Mouse (Mus musculus) kidney, postnatal 0 days (tissue): ENCODE measurements around the gene Irf2bp1. TPM values are rescaled to one million over a fixed set of nuclear protein-coding genes. Genes with fewer than 3 reads are reported as not detected.

Source experiments
- ATAC-seq: fragments of 200-750 bp; cut with Nextera tagmentation; replicated peaks from 2 replicates; pipeline ENCODE4 v1.8.0; 2017; ENCODE audit warnings: low read depth, moderate number of reproducible peaks, moderate TSS enrichment, moderate library complexity; ENCODE audit not compliant: low FRiP score
- DNase-seq: peaks from one replicate; pipeline ENCODE4 v3.0.0-alpha.2; 2016; ENCODE audit warnings: low spot score
- H3K27ac ChIP-seq: fragments of 300-500 bp; sonication (generic); 2 replicates; pipeline ENCODE4 v1.5.1; 2014; ENCODE audit warnings: mild to moderate bottlenecking
- H3K27me3 ChIP-seq: fragments of 300-500 bp; sonication (generic); 2 replicates; pipeline ENCODE4 v1.6.1; 2014; ENCODE audit warnings: low read length, mixed read lengths; ENCODE audit not compliant: insufficient read depth
- H3K36me3 ChIP-seq: fragments of 300-500 bp; sonication (generic); 2 replicates; pipeline ENCODE4 v1.6.1; 2014; ENCODE audit warnings: low read length, mixed read lengths; ENCODE audit not compliant: insufficient read depth
- H3K4me1 ChIP-seq: fragments of 300-500 bp; sonication (generic); replicated peaks from 2 replicates; pipeline ENCODE4 v1.6.1; 2014; ENCODE audit warnings: antibody characterized with exemption, low read length, mixed read lengths; ENCODE audit not compliant: insufficient read depth
- H3K4me2 ChIP-seq: fragments of 300-500 bp; sonication (generic); 2 replicates; pipeline ENCODE4 v1.6.1; 2014; ENCODE audit warnings: mild to moderate bottlenecking, low read length, moderate library complexity, mixed read lengths
- H3K4me3 ChIP-seq: fragments of 300-500 bp; sonication (generic); replicated peaks from 2 replicates; pipeline ENCODE4 v1.5.1; 2014; ENCODE audit warnings: low read depth, low read length
- H3K9ac ChIP-seq: fragments of 300-500 bp; sonication (generic); 2 replicates; pipeline ENCODE4 v1.6.1; 2014; ENCODE audit warnings: low read depth, low read length
- H3K9me3 ChIP-seq: fragments of 300-500 bp; sonication (generic); replicated peaks from 2 replicates; pipeline ENCODE4 v1.6.1; 2016; ENCODE audit warnings: low read length, inconsistent platforms, mixed read lengths
- CTCF ChIP-seq: IDR thresholded peaks from 2 replicates; pipeline ENCODE4 v1.5.1; 2016; ENCODE audit warnings: antibody characterized with exemption, low read depth, mild to moderate bottlenecking, moderate library complexity
- WGBS: fragments of 180-500 bp; shearing (Covaris S2); extraction: QIAGEN DNeasy Blood & Tissue Kit; methylation state at CpG from one replicate; pipeline ENCODE4 v1.1.7; 2014; 5-methylcytosine and 5-hydroxymethylcytosine counted together
- polyA plus RNA-seq: library from polyadenylated mRNA; unstranded; fragments of >200 nt; fragmentation: Nextera tagmentation; extraction: Ambion mirVana; gene quantifications from 2 replicates; pipeline ENCODE4 v1.2.1, GENCODE M21; 2015

Gene Irf2bp1
- polyA plus RNA-seq, 1 experiment from 2014 or later: 17.3 TPM

DNA sequence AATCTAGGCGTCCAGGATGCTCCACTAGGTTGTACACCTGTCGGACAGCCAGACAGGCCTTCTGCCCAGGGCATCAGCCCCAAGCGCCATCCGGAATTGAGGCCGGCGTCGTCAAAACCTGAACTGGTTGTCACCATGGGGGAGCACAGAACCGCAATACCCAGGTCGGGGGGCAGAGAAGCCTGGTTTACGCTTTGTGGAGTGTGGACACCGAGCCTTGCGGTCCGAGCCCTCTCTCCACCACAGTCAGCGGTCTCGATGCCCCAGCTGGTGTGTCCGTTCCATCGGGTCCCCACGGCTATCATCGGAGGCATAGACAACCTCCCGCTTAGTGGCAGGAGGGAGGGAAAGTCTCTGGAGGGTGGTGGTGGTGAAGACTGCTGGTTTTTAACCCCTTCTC, 41.0 kb upstream of the Irf2bp1 start:
- H3K4me2 ChIP-seq: peak overlapping the region; percentile 43
- H3K27ac ChIP-seq: no peak overlapping the region
- TF ChIP-seq CTCF: no peak
- no peak overlapping the region for H3K9ac ChIP-seq
- ATAC-seq (no peak), DNase-seq (no peak)
- H3K36me3 ChIP-seq: no peaks in the 10 kb centered on the region
- H3K4me1 ChIP-seq: peaks cover 6% of the 10 kb centered on the region; the same call in 1 of the 2 replicates
- peaks cover 34% of the 10 kb centered on the region for H3K27me3 ChIP-seq
- no peaks in the 10 kb centered on the region for H3K9me3 ChIP-seq
- WGBS: 5% methylated on average over 20 of the region's 20 CpGs
- H3K4me3 ChIP-seq: 0 out of 2 replicates have a peak overlapping the region, but pooled peaks have one; percentile 2

- ATAC-seq: no peak
- TF ChIP-seq CTCF: no peak
Observed at GRCm38 (mm10) chr7:18963294-18963843, 40.5 kb upstream of the Irf2bp1 start.

DNA sequence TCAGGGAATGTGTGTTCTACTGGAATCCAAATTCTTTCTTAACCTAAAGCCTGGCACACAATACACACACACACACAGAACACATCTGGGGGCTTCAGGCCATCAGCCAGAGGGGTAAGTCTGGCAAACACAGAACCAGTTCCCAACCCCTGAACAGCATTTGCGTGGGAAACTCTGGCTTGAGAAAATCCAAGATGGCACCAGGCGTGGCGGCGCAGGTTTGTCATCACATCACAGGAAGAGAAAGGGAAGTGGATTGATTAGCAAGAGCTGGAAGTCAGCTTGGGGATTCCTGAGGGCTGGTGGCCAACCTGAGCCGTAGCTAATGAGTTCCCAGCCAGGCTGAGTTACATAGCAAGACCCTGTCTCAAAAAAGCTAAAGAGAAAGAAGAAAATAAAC, 38.5 kb upstream of the Irf2bp1 start:
- WGBS: 82% methylated on average over 5 of the region's 5 CpGs
- no peaks in the 10 kb centered on the region for H3K4me1 ChIP-seq
- peaks cover 25% of the 10 kb centered on the region for H3K27me3 ChIP-seq
- ATAC-seq (no peak), DNase-seq (no peak)
- no peaks in the 10 kb centered on the region for H3K36me3 ChIP-seq
- TF ChIP-seq CTCF: no peak
- no peak overlapping the region for H3K4me3 ChIP-seq
- H3K9ac ChIP-seq: no peak overlapping the region
- H3K9me3 ChIP-seq: no peaks in the 10 kb centered on the region
- no peak overlapping the region for H3K4me2 ChIP-seq
- H3K27ac ChIP-seq: no peak overlapping the region

More at GRCm38 (mm10) chr7:18963294-18963843, 40.5 kb upstream of the Irf2bp1 start:
- Histone ChIP-seq H3K9me3 (no peaks in the 10 kb centered on the region), H3K36me3 (no peaks in the 10 kb centered on the region), H3K4me3 (no peak overlapping the region), H3K4me2 (no peak overlapping the region), H3K9ac (no peak overlapping the region), H3K27ac (no peak overlapping the region), H3K27me3 (peaks cover 33% of the 10 kb centered on the region), H3K4me1 (peaks cover 3% of the 10 kb centered on the region; the same call in 1 of the 2 replicates)
- DNase-seq: no peak
- WGBS: 2% methylated on average over 19 of the region's 19 CpGs

DNA sequence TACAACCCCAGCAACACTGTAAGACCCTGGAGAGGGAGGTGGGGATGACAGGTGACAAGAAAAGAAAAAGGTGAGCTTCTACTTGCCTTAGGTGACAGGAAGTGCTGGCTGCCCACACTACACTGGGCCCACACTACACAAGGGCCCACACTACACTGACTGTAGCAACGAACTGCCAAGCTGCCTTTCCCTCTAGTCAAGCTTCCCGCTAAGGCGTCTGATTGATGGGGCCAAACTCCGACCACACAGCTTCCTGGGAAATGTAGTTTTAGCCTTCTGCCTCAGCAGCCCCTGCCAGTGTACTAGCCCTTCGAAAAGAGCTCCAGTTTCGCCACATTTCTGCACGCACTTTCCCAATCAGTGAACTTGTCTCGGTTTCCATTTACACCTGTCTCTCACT, 36.2 kb upstream of the Irf2bp1 start:
- Histone ChIP-seq H3K9me3 (no peaks in the 10 kb centered on the region), H3K9ac (no peak overlapping the region), H3K27me3 (peaks cover 7% of the 10 kb centered on the region), H3K36me3 (no peaks in the 10 kb centered on the region), H3K27ac (no peak overlapping the region), H3K4me1 (no peaks in the 10 kb centered on the region), H3K4me3 (no peak overlapping the region), H3K4me2 (no peak overlapping the region)
- DNase-seq (no peak), ATAC-seq (no peak)
- 9% methylated on average over 8 of the region's 8 CpGs for WGBS
- TF ChIP-seq CTCF: no peak

DNA sequence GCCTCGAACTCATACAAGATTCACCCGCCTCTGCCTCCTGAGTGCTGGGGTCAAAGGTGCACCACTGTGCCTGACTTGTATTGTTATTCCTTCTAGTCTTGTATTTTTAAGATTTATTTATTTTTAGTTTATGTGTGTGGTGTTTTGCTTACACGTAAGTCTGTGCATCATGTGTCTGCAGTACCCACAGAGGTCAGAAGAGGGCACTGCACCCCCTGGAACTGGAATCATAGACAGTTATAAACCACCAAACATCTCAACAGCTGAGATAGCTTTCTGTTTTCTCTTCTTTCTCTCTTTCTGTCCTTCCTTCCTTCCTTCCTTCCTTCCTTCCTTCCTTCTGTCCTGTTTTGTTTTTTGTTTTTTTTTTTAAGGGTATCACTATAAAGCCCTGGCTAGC, 32.9 kb upstream of the Irf2bp1 start:
- 0 out of 2 replicates have a peak, but pooled peaks have one; percentile 23 for TF ChIP-seq CTCF
- no peaks in the 10 kb centered on the region for H3K9me3 ChIP-seq
- no peaks in the 10 kb centered on the region for H3K36me3 ChIP-seq
- no peak overlapping the region for H3K9ac ChIP-seq
- no peak overlapping the region for H3K4me2 ChIP-seq
- ATAC-seq (no peak), DNase-seq (no peak)
- H3K4me1 ChIP-seq: no peaks in the 10 kb centered on the region
- H3K27me3 ChIP-seq: no peaks in the 10 kb centered on the region
- H3K27ac ChIP-seq: no peak overlapping the region
- WGBS: 79% methylated on average over 3 of the region's 3 CpGs
- H3K4me3 ChIP-seq: no peak overlapping the region

GRCm38 (mm10) chr7:18978381-18978780, 25.5 kb upstream of the Irf2bp1 start:
- H3K9me3 ChIP-seq: no peaks in the 10 kb centered on the region
- H3K4me3 ChIP-seq: no peak overlapping the region
- no peak for TF ChIP-seq CTCF
- no peak overlapping the region for H3K4me2 ChIP-seq
- H3K27ac ChIP-seq: no peak overlapping the region
- 84% methylated on average over 9 of the region's 9 CpGs for WGBS
- H3K27me3 ChIP-seq: no peaks in the 10 kb centered on the region
- no peak overlapping the region for H3K9ac ChIP-seq
- H3K4me1 ChIP-seq: no peaks in the 10 kb centered on the region
- H3K36me3 ChIP-seq: no peaks in the 10 kb centered on the region
- no peak for ATAC-seq
- no peak for DNase-seq

DNA sequence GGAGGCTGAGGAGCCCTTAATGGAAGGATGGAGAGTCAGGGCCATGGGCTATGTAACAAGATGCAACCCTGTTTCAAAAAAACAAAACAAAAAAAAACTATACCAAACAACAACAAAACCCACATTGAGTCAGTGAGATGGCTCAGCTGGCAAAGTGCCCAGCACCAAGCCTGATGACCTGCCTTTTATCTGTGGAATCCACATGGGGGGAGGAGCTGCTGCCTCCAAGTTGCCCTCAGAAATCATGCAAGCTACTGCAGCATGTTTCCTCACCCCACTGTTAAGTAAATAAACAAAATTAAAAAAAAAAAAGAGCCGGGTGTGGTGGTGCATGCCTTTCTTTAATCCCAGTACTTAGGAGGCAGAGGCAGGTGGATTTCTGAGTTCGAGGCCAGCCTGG, 17.3 kb upstream of the Irf2bp1 start:
- no peak overlapping the region for H3K9ac ChIP-seq
- no peaks in the 10 kb centered on the region for H3K27me3 ChIP-seq
- H3K36me3 ChIP-seq: no peaks in the 10 kb centered on the region
- no peak for DNase-seq
- no peak overlapping the region for H3K27ac ChIP-seq
- TF ChIP-seq CTCF: no peak
- 61% methylated on average over 2 of the region's 2 CpGs for WGBS
- no peak overlapping the region for H3K4me2 ChIP-seq
- H3K4me3 ChIP-seq: no peak overlapping the region
- H3K4me1 ChIP-seq: peaks cover 4% of the 10 kb centered on the region; the same call in 1 of the 2 replicates
- no peaks in the 10 kb centered on the region for H3K9me3 ChIP-seq
- no peak for ATAC-seq
